Mouse (Mus musculus) midbrain, embryonic 11.5 days (tissue): ENCODE data around the gene Zfp358. TPM values are rescaled to one million over a fixed set of nuclear protein-coding genes. Genes with fewer than 3 reads are reported as not detected.

Experiments used
- ATAC-seq: fragments of 200-750 bp; cut with Nextera tagmentation; 2 replicates; pipeline ENCODE4 v1.8.0; 2017; ENCODE audit warnings: moderate TSS enrichment, moderate library complexity; ENCODE audit not compliant: low FRiP score
- DNase-seq: peaks from one replicate; pipeline ENCODE4 v3.0.0; 2015; ENCODE audit warnings: low spot score; ENCODE audit errors: missing footprints
- H3K27ac ChIP-seq: fragments of 300-500 bp; sonication (generic); 2 replicates; pipeline ENCODE4 v1.5.1; 2014; ENCODE audit warnings: low read depth, low read length
- H3K27me3 ChIP-seq: fragments of 300-500 bp; sonication (generic); 2 replicates; pipeline ENCODE4 v1.6.1; 2014; ENCODE audit warnings: mild to moderate bottlenecking, low read length, moderate library complexity, mixed read lengths; ENCODE audit not compliant: control insufficient read depth, insufficient read depth
- H3K36me3 ChIP-seq: fragments of 300-500 bp; sonication (generic); 2 replicates; pipeline ENCODE4 v1.6.1; 2014; ENCODE audit warnings: mild to moderate bottlenecking, low read length, moderate library complexity, mixed read lengths; ENCODE audit not compliant: control insufficient read depth, insufficient read depth
- H3K4me1 ChIP-seq: fragments of 300-500 bp; sonication (generic); 2 replicates; pipeline ENCODE4 v1.6.1; 2014; ENCODE audit warnings: low read length; ENCODE audit not compliant: control insufficient read depth, insufficient read depth
- H3K4me2 ChIP-seq: fragments of 300-500 bp; sonication (generic); 2 replicates; pipeline ENCODE4 v1.6.1; 2014; ENCODE audit warnings: mild to moderate bottlenecking, moderate library complexity
- H3K4me3 ChIP-seq: fragments of 300-500 bp; sonication (generic); 2 replicates; pipeline ENCODE4 v1.5.1; 2014; ENCODE audit warnings: low read depth, low read length
- H3K9ac ChIP-seq: fragments of 300-500 bp; sonication (generic); 2 replicates; pipeline ENCODE4 v1.6.1; 2014; ENCODE audit warnings: low read length
- H3K9me3 ChIP-seq: fragments of 300-500 bp; sonication (generic); 2 replicates; pipeline ENCODE4 v1.6.1; 2016; ENCODE audit warnings: low read length; ENCODE audit not compliant: control insufficient read depth
- WGBS: fragments of 180-500 bp; shearing (Covaris S2); extraction: QIAGEN DNeasy Blood & Tissue Kit; methylation state at CpG from one replicate; pipeline ENCODE4 v1.1.7; 2014; 5-methylcytosine and 5-hydroxymethylcytosine counted together
- polyA plus RNA-seq: library from polyadenylated mRNA; unstranded; fragments of >200 nt; fragmentation: Nextera tagmentation; extraction: Ambion mirVana; gene quantifications from 2 replicates; pipeline ENCODE4 v1.2.1, GENCODE M21; 2014

The Zfp358 gene
- polyA plus RNA-seq, 1 experiment from 2014 or later, result 31.3 TPM

- H3K27me3 ChIP-seq, result no peaks in the 10 kb centered on the region
- H3K27ac ChIP-seq, result no peak within 1 kb of the TSS
- H3K4me3 ChIP-seq, result peak within 1 kb of the TSS; percentile 55
- H3K9me3 ChIP-seq, result no peaks in the 10 kb centered on the region
- DNase-seq (peak; percentile 97), ATAC-seq (peak; percentile 74)
- peak within 1 kb of the TSS; percentile 85 for H3K4me2 ChIP-seq
- 0 out of 2 replicates have a peak, but pooled peaks cover 2% of the 10 kb centered on the region for H3K4me1 ChIP-seq
- peaks cover 3% of the 10 kb centered on the region; the same call in 1 of the 2 replicates for H3K36me3 ChIP-seq
- under 1% methylated on average over 25 of the region's 25 CpGs for WGBS
- peak within 1 kb of the TSS; percentile 68 for H3K9ac ChIP-seq
These were observed 22.3 kb downstream of the Zfp358 start, which contains the start of gene Pnpla6 for GRCm38 (mm10) chr8:3515260-3515671. Gene Pnpla6, plus strand, starts transcription at chr8:3515384.

DNA sequence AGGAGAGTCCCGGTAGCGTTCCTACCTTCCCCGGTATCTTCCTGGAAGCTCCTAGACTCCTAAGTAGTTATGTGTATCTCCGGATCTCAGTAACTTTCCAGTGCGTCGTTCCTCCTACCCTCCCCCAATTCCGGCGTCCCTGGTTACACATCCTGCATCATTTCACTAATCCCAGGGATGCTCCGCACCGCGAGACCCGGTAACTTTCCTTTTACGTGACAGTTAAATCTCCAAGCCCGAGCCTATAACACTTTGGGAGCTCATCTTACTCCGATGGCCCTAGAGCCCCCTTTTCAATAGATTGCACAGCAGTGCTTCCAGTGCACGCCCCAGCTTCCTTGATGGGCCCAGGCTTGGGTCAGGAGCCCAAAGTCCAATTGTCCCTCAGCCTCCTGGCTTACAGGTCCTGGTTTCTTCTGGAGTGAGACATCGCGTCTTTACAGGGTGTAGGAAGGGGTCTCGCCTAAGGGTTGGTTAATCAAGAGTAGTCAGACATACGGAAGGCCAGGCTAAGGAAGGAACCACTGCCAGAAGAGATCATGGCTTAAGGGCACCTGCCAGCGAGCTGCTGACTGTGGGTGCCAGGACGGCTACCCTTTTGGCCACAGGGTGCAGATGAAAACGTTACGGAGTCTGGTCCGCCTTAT lies 23.0 kb downstream of the Zfp358 start:
- peak overlapping the region; percentile 68 for H3K9ac ChIP-seq
- DNase-seq, result peak; percentile 94
- H3K9me3 ChIP-seq, result no peaks in the 10 kb centered on the region
- peak overlapping the region; percentile 55 for H3K4me3 ChIP-seq
- H3K27ac ChIP-seq, result no peak overlapping the region
- under 1% methylated on average over 25 of the region's 25 CpGs for WGBS
- H3K27me3 ChIP-seq, result no peaks in the 10 kb centered on the region
- 0 out of 2 replicates have a peak, but pooled peaks cover 2% of the 10 kb centered on the region for H3K4me1 ChIP-seq
- H3K4me2 ChIP-seq, result peak overlapping the region; percentile 85
- peaks cover 3% of the 10 kb centered on the region; the same call in 1 of the 2 replicates for H3K36me3 ChIP-seq
- peak; percentile 38 for ATAC-seq

- Histone ChIP-seq H3K4me3 (peak overlapping the region; percentile 55), H3K9me3 (no peaks in the 10 kb centered on the region), H3K4me1 (0 out of 2 replicates have a peak, but pooled peaks cover 2% of the 10 kb centered on the region), H3K9ac (peak overlapping the region; percentile 68), H3K36me3 (peaks cover 3% of the 10 kb centered on the region; the same call in 1 of the 2 replicates), H3K27ac (no peak overlapping the region), H3K27me3 (no peaks in the 10 kb centered on the region), H3K4me2 (peak overlapping the region; percentile 85)
- WGBS, result 2% methylated on average over 36 of the region's 36 CpGs
- DNase-seq (peak; percentile 98), ATAC-seq (peak; percentile 91)
These were observed 23.6 kb downstream of the Zfp358 start for GRCm38 (mm10) chr8:3516450-3517116.

GRCm38 (mm10) chr8:3517117-3517495 lies 24.2 kb downstream of the Zfp358 start:
- H3K27ac ChIP-seq, result no peak overlapping the region
- ATAC-seq, result no peak; the same call in 1 of the 2 replicates
- DNase-seq, result peak; percentile 86
- peak overlapping the region; percentile 31; the same call in 1 of the 2 replicates for H3K9ac ChIP-seq
- no peaks in the 10 kb centered on the region for H3K9me3 ChIP-seq
- H3K27me3 ChIP-seq, result no peaks in the 10 kb centered on the region
- peaks cover 2% of the 10 kb centered on the region; the same call in 1 of the 2 replicates for H3K36me3 ChIP-seq
- H3K4me1 ChIP-seq, result 0 out of 2 replicates have a peak, but pooled peaks cover 2% of the 10 kb centered on the region
- WGBS, result 12% methylated on average over 16 of the region's 16 CpGs
- peak overlapping the region; percentile 55 for H3K4me3 ChIP-seq
- H3K4me2 ChIP-seq, result peak overlapping the region; percentile 85

- Histone ChIP-seq H3K27me3 (no peaks in the 10 kb centered on the region), H3K36me3 (peaks cover 2% of the 10 kb centered on the region; the same call in 1 of the 2 replicates), H3K9ac (no peak overlapping the region), H3K27ac (no peak overlapping the region), H3K4me3 (no peak overlapping the region), H3K4me1 (no peaks in the 10 kb centered on the region), H3K9me3 (no peaks in the 10 kb centered on the region), H3K4me2 (no peak overlapping the region)
- no peak for DNase-seq
- ATAC-seq, result no peak
- WGBS, result 90% methylated on average over 13 of the region's 13 CpGs
These were observed 29.2 kb downstream of the Zfp358 start for GRCm38 (mm10) chr8:3522007-3522697.

DNA sequence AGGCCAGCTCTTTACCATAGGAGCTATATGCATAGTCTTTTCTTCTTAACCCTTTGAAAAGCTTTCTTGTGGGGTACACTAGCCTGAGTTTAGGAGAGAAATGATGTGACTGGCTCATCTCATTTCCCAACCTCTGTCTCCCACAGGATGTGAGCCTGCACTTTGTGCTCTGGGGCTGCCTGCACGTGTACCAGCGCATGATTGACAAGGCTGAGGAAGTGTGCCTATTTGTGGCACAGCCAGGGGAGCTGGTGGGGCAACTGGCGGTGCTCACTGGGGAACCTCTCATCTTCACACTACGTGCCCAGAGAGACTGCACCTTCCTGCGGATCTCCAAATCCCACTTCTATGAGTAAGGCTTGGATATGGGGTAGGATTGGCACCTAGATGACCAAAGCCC lies 37.9 kb downstream of the Zfp358 start:
- Histone ChIP-seq H3K9ac (no peak overlapping the region), H3K4me2 (no peak overlapping the region), H3K4me3 (no peak overlapping the region), H3K4me1 (no peaks in the 10 kb centered on the region), H3K27me3 (no peaks in the 10 kb centered on the region), H3K27ac (no peak overlapping the region), H3K36me3 (peaks cover 4% of the 10 kb centered on the region; the same call in 1 of the 2 replicates), H3K9me3 (no peaks in the 10 kb centered on the region)
- ATAC-seq (no peak), DNase-seq (no peak)
- WGBS, result 87% methylated on average over 5 of the region's 5 CpGs

DNA sequence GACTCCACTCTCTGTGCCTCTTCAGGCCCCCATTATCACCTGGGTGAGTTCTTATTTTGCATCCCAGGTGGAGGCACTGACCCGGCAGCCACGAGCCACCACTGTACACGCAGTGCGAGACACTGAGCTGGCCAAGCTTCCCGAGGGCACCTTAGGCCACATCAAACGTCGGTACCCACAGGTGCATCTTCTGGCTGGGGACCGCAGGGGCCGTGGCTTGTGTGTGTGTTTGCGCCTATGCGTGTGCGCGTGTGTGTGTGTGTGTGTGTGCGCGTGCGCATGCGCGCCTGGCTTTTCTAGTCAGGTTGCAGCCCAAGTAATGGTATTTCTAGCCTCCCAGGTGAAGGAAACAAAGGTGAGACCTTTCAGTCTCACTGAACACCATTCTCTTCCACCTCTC lies 39.0 kb downstream of the Zfp358 start:
- Histone ChIP-seq H3K4me1 (no peaks in the 10 kb centered on the region), H3K4me3 (no peak overlapping the region), H3K27ac (no peak overlapping the region), H3K36me3 (peaks cover 4% of the 10 kb centered on the region; the same call in 1 of the 2 replicates), H3K4me2 (no peak overlapping the region), H3K9me3 (no peaks in the 10 kb centered on the region), H3K9ac (no peak overlapping the region), H3K27me3 (no peaks in the 10 kb centered on the region)
- DNase-seq (no peak), ATAC-seq (no peak)
- 92% methylated on average over 18 of the region's 18 CpGs for WGBS

DNA sequence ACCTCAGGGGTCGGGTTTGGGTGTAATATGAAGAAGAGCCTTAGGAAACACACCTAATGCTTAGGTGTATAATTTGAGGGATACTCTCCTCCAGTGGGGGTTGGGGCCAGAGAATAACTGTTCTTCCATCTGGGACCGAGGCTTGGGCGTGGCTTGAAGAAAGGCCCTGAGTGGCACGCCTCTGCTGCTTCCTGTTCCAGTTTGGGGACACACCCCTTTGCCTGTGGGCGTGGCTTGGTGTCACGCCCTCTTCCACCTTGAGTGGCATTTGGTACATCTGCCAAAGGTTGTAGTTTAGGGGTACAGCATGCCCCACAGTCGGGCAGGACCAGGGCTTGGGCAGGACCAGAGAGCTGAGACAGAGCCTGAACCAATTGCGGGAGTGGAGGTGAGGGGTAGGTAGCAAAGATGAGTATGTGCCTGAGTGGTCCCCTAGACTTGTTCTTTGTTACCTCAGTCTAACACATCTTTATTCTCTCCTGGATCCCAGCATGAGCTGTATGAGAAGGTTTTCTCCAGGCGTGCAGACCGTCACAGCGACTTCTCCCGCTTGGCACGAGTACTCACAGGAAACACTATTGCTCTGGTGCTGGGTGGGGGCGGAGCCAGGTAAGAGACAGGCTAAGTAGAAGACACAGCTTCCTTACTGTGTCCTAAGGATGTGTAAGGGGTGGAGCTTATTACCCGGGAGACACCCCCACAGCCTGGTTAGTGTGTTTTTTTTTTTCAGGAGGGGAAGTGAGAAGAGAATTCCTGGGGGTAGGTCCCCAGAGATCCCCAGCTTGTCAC lies 43.3 kb downstream of the Zfp358 start:
- H3K27me3 ChIP-seq, result no peaks in the 10 kb centered on the region
- H3K4me2 ChIP-seq, result no peak overlapping the region
- H3K36me3 ChIP-seq, result peaks cover 3% of the 10 kb centered on the region; the same call in 1 of the 2 replicates
- no peak overlapping the region for H3K9ac ChIP-seq
- H3K27ac ChIP-seq, result no peak overlapping the region
- H3K9me3 ChIP-seq, result no peaks in the 10 kb centered on the region
- H3K4me1 ChIP-seq, result no peaks in the 10 kb centered on the region
- 59% methylated on average over 15 of the region's 15 CpGs for WGBS
- DNase-seq (no peak), ATAC-seq (peak; percentile 60)
- no peak overlapping the region for H3K4me3 ChIP-seq
